Mouse (Mus musculus) colon, adult 2 months (tissue): ENCODE measurements around the gene Olfr95. TPM values are rescaled to one million over a fixed set of nuclear protein-coding genes. Genes with fewer than 3 reads are reported as not detected.

Experiments
- polyA plus RNA-seq: library from polyadenylated mRNA; depleted of rRNA; stranded (reverse); fragments of >200 nt; gene quantifications from 2 replicates; pipeline ENCODE4 v1.2.3, GENCODE M21; 2012; rRNA removed

Olfr95 gene
- polyA plus RNA-seq: not detected in 2 replicates

DNA sequence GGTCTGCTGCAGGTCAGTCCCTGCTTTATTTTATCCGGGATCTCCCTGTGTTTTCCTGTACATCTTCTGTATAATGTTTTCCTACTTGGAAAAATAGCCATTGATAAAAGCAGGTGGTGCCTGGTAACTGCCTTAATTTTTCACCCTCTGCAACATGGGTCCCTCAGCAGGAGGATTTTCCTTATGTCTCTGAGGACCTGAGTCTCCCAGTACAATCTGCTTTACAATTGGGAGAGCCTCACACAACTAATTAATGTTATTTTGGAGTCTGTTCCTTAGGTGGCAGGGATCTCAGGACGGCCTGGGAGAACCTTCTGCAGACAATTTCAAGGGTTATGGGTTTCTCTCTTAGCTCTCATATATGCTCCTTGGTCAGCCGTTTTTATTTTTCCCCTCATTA, at the start of gene Olfr95:
Gene Olfr95 (minus strand): TSS at position 101 of the 400 bp plus-strand sequence.

DNA sequence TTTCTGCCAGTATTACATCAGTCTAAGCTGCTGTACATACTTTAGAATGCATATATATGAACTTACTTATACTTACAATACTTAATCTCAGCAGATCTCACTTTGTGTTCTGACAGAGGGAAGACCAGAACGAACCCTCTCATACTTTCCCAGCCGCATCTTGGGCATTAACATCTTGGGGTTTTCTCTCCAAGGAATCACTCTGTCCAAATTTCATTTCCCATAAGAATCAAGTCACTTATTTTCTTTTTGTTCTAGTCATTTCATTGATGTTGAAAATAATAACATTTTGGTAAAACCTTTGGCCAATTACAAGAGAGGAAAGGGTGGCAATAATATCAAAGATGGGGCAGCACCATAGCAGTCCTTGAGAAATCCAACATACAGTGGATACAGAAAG, 24.3 kb upstream of the Olfr95 start, which contains the start of gene Olfr97:
Gene Olfr97 (minus strand): TSS at position 101 of the 400 bp plus-strand sequence.

DNA sequence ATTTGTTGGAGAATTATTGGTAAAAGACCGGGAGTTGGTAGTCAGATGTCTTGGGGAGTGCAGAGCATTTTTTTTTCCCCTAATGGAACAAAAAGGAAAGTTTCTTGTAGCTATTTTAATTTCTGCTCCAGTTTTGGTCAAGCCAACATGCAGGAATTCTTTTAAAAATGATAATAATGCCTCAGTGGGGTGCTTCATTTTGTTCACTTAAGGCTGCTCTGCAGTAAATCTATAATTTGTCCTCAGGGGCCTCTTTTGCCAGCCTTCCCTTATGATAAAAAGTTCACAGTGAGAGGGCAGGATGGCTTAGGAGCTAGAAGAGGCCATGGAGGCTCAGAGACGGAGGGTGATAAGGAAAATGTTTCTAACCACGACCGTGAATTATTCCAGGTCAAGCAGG, 6.9 kb upstream of the Olfr95 start, which contains the start of gene Olfr96:
Gene Olfr96 (plus strand): TSS at position 301 of the 400 bp plus-strand sequence.

DNA sequence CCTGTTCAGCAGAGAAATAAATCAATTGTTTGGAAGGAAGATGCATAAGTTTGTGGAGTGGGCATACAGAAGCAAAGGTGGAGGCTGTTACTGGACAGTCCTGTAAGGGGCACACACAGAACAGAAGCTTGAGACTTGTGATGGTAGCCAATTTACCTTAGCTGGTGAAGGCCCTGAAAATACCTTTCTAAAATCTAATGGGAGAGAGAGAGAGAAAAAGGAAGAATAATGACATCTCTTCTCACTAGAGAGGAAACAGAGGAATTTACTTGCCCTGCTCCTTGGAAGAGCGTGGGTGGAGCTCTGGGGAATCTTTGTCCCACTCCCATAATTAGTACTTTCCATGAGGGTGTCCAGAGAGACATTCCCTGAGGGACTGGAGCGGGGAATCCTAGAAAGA, 12.0 kb downstream of the Olfr95 start, which contains the start of gene Olfr94:
Gene Olfr94 (minus strand): TSS at position 101 of the 400 bp plus-strand sequence.

DNA sequence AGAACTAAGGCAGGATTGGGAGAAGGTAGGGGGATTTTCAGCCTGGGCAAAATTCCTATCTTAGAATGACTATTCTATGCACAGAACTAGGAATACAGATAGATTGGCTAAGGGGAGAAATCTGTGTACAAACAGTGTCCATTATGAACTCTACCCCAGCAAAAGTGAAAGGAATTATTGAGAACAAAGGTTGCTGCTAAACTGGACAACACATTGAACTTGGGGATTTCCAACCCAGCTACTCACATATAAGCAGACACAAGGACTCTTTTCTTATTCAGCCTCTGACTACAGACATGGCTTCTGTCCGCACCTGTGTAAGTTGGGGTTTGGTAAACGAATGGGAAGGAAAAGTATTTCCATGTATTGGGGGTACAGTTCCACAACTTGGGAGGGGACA, 19.3 kb downstream of the Olfr95 start, which contains the start of gene Ubd:
Gene Ubd (plus strand): TSS at position 237 of the 400 bp plus-strand sequence.

DNA sequence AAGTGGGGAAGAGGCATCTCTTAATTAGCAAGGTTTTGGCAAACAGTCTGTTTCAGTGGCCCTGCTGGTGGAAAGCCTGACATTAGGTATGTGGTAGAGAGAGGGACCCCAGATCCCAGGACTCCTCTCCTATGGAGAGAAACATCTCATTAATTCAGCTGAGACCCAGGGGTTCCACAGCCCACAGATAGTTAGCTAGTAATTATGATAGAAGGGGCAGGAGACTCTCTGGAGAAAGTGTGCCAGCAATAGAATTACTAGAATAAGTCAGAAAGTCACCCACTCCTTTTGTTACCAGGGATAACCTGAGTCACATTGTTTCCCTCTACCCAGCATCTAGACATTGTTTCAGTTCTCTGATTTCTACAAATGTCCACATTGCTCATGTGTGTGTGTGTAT, 51.5 kb downstream of the Olfr95 start, which contains the start of gene Olfr93:
Gene Olfr93 (minus strand): TSS at position 101 of the 400 bp plus-strand sequence.

Other genes starting within 250 kb of the Olfr95 start
- not detected in 2 replicates for gene 2410137M14Rik, start 231.9 kb downstream of the Olfr95 start, polyA plus RNA-seq
- 0.28 TPM in 1 of 2 replicates, not detected in the other for gene H2-M5, start 223.6 kb downstream of the Olfr95 start, polyA plus RNA-seq
- 1.7 and 1.9 TPM in 2 replicates for gene Zfp57, start 212.0 kb downstream of the Olfr95 start, polyA plus RNA-seq
- gene Mog, start 189.7 kb downstream of the Olfr95 start, polyA plus RNA-seq: not detected in 2 replicates
- gene Gabbr1, start 167.2 kb downstream of the Olfr95 start, polyA plus RNA-seq: 20.3 and 20.6 TPM in 2 replicates
- gene Olfr90, start 124.6 kb downstream of the Olfr95 start, polyA plus RNA-seq: not detected in 2 replicates
- not detected in 2 replicates for gene Olfr91, start 114.8 kb downstream of the Olfr95 start, polyA plus RNA-seq
- not detected in 2 replicates for gene Olfr92, start 93.0 kb downstream of the Olfr95 start, polyA plus RNA-seq
- not detected in 2 replicates for gene Olfr93, start 51.6 kb downstream of the Olfr95 start, polyA plus RNA-seq
- gene Ubd, start 19.2 kb downstream of the Olfr95 start, polyA plus RNA-seq: 0.21 and 0.38 TPM in 2 replicates
- not detected in 2 replicates for gene Olfr94, start 12.1 kb downstream of the Olfr95 start, polyA plus RNA-seq
- not detected in 2 replicates for gene Olfr96, start 7.0 kb upstream of the Olfr95 start, polyA plus RNA-seq
- not detected in 2 replicates for gene Olfr97, start 24.2 kb upstream of the Olfr95 start, polyA plus RNA-seq
- not detected in 2 replicates for gene Olfr98, start 50.6 kb upstream of the Olfr95 start, polyA plus RNA-seq
- 7.4 and 7.7 TPM in 2 replicates for gene H2-M3, start 57.1 kb upstream of the Olfr95 start, polyA plus RNA-seq
- not detected in 2 replicates for gene Olfr99, start 70.3 kb upstream of the Olfr95 start, polyA plus RNA-seq
- gene Olfr101, start 91.2 kb upstream of the Olfr95 start, polyA plus RNA-seq: not detected in 2 replicates
- gene Olfr102, start 103.9 kb upstream of the Olfr95 start, polyA plus RNA-seq: not detected in 2 replicates
- not detected in 2 replicates for gene Olfr103, start 126.6 kb upstream of the Olfr95 start, polyA plus RNA-seq
- gene Olfr104-ps, start 146.5 kb upstream of the Olfr95 start, polyA plus RNA-seq: not detected in 2 replicates
- not detected in 2 replicates for gene Olfr105-ps, start 165.9 kb upstream of the Olfr95 start, polyA plus RNA-seq
- not detected in 2 replicates for gene Olfr106-ps, start 177.3 kb upstream of the Olfr95 start, polyA plus RNA-seq
- not detected in 2 replicates for gene Olfr107, start 186.1 kb upstream of the Olfr95 start, polyA plus RNA-seq
- gene Olfr108, start 232.4 kb upstream of the Olfr95 start, polyA plus RNA-seq: not detected in 2 replicates
- gene Olfr109, start 245.8 kb upstream of the Olfr95 start, polyA plus RNA-seq: not detected in 2 replicates